Mouse (Mus musculus) testis, adult 2 months (tissue): Measurements from ENCODE around the gene Tmem30b. TPM values are rescaled to one million over a fixed set of nuclear protein-coding genes. Genes with fewer than 3 reads are reported as not detected.
A peak's percentile ranks its signal among the peaks of the same experiment; 100 is the strongest.
"Not testable (repeated sequence)": the region's sequence is repeated elsewhere in the genome, so short reads cannot be mapped to it uniquely, and the experiment has no call there.

ENCODE experiments used
- H3K27ac ChIP-seq: fragments of 200-500 bp; 2 replicates; pipeline ENCODE4 v1.5.1; 2012; ENCODE audit warnings: low read depth, low read length; ENCODE audit not compliant: control insufficient read depth, insufficient read depth
- H3K27me3 ChIP-seq: fragments of 200-500 bp; 2 replicates; pipeline ENCODE4 v1.6.1; 2012; ENCODE audit warnings: mild to moderate bottlenecking, low read length, moderate library complexity; ENCODE audit not compliant: control insufficient read depth, insufficient read depth
- H3K36me3 ChIP-seq: fragments of 200-500 bp; 2 replicates; pipeline ENCODE4 v1.6.1; 2012; ENCODE audit warnings: mild to moderate bottlenecking, low read length; ENCODE audit not compliant: control insufficient read depth, insufficient read depth
- H3K4me1 ChIP-seq: fragments of 200-500 bp; 2 replicates; pipeline ENCODE4 v1.6.1; 2012; ENCODE audit warnings: low read length; ENCODE audit not compliant: control insufficient read depth, insufficient read depth
- H3K4me3 ChIP-seq: fragments of 200-500 bp; 2 replicates; pipeline ENCODE4 v1.5.1; 2012; ENCODE audit warnings: low read depth, mild to moderate bottlenecking, low read length, moderate library complexity, mixed read lengths; ENCODE audit not compliant: control insufficient read depth
- CTCF ChIP-seq: fragments of 200-500 bp; IDR thresholded peaks from 2 replicates; pipeline ENCODE4 v1.5.1; 2012; ENCODE audit warnings: low read depth, mild to moderate bottlenecking, inconsistent platforms, low read length, moderate library complexity; ENCODE audit not compliant: control insufficient read depth, insufficient read depth, insufficient replicate concordance
- POLR2A ChIP-seq: fragments of 200-500 bp; IDR thresholded peaks from 2 replicates; pipeline ENCODE4 v1.6.1; 2012; ENCODE audit warnings: low read depth, mild to moderate bottlenecking, inconsistent platforms, low read length, moderate library complexity; ENCODE audit not compliant: control insufficient read depth
- polyA plus RNA-seq: library from polyadenylated mRNA; depleted of rRNA; stranded (reverse); fragments of >200 nt; gene quantifications from 2 replicates; pipeline ENCODE4 v1.2.3, GENCODE M21; 2012

Gene Tmem30b
- polyA plus RNA-seq, 1 experiment: 0.17 TPM

GRCm38 (mm10) chr12:73539151-73539550, 7.0 kb downstream of the Tmem30b start:
- Histone ChIP-seq H3K4me3 (no peak overlapping the region), H3K36me3 (no peaks in the 10 kb centered on the region), H3K27ac (no peak overlapping the region), H3K27me3 (no peaks in the 10 kb centered on the region), H3K4me1 (peaks cover 2% of the 10 kb centered on the region)
- TF ChIP-seq POLR2A (no peak), CTCF (no peak)

- not testable (repeated sequence) for H3K4me1 ChIP-seq, H3K27ac ChIP-seq, H3K36me3 ChIP-seq, H3K27me3 ChIP-seq
- peak overlapping the region; percentile 18; the same call in 1 of the 2 replicates for H3K4me3 ChIP-seq
Measured at GRCm38 (mm10) chr12:73538139-73538508, 8.1 kb downstream of the Tmem30b start.

- peak overlapping the region; percentile 18; the same call in 1 of the 2 replicates for H3K4me3 ChIP-seq
- H3K27me3 ChIP-seq: no peaks in the 10 kb centered on the region
- no peak overlapping the region for H3K27ac ChIP-seq
Measured at GRCm38 (mm10) chr12:73537499-73538138, 8.6 kb downstream of the Tmem30b start.

GRCm38 (mm10) chr12:73534591-73534990, 11.6 kb downstream of the Tmem30b start:
- Histone ChIP-seq H3K4me3 (no peak overlapping the region), H3K4me1 (peaks cover 3% of the 10 kb centered on the region), H3K27ac (no peak overlapping the region), H3K36me3 (no peaks in the 10 kb centered on the region), H3K27me3 (no peaks in the 10 kb centered on the region)
- TF ChIP-seq POLR2A (no peak), CTCF (no peak)

More at GRCm38 (mm10) chr12:73537499-73538138, 8.6 kb downstream of the Tmem30b start:
- TF ChIP-seq CTCF: 0 out of 2 replicates have a peak, but pooled peaks have one; percentile 17
- no peak for TF ChIP-seq POLR2A
- Histone ChIP-seq H3K4me1 (peaks cover 2% of the 10 kb centered on the region), H3K36me3 (no peaks in the 10 kb centered on the region)

- Histone ChIP-seq H3K4me3 (no peak overlapping the region), H3K4me1 (peaks cover 6% of the 10 kb centered on the region), H3K27me3 (no peaks in the 10 kb centered on the region), H3K36me3 (no peaks in the 10 kb centered on the region), H3K27ac (no peak overlapping the region)
- TF ChIP-seq CTCF (no peak), POLR2A (no peak)
Measured at GRCm38 (mm10) chr12:73531889-73532479, 14.2 kb downstream of the Tmem30b start.

- no peaks in the 10 kb centered on the region for H3K36me3 ChIP-seq
- no peak overlapping the region for H3K27ac ChIP-seq
- H3K27me3 ChIP-seq: no peaks in the 10 kb centered on the region
- TF ChIP-seq CTCF: no peak
- no peak for TF ChIP-seq POLR2A
- H3K4me3 ChIP-seq: peak overlapping the region; percentile 68
- H3K4me1 ChIP-seq: peaks cover 6% of the 10 kb centered on the region
Measured at GRCm38 (mm10) chr12:73529590-73529989, 16.6 kb downstream of the Tmem30b start.

GRCm38 (mm10) chr12:73529131-73529530, 17.1 kb downstream of the Tmem30b start:
- H3K4me3 ChIP-seq: no peak overlapping the region; the same call in 1 of the 2 replicates
- no peaks in the 10 kb centered on the region for H3K36me3 ChIP-seq
- H3K27me3 ChIP-seq: no peaks in the 10 kb centered on the region
- TF ChIP-seq POLR2A (no peak), CTCF (no peak)
- H3K27ac ChIP-seq: no peak overlapping the region
- peaks cover 6% of the 10 kb centered on the region for H3K4me1 ChIP-seq

GRCm38 (mm10) chr12:73528142-73528541, 18.1 kb downstream of the Tmem30b start:
- not testable (repeated sequence) for H3K4me3 ChIP-seq, H3K27ac ChIP-seq, H3K4me1 ChIP-seq, H3K36me3 ChIP-seq, H3K27me3 ChIP-seq
